Mouse (Mus musculus): Measurements from ENCODE around the gene Thada.

Gene Thada

DNA sequence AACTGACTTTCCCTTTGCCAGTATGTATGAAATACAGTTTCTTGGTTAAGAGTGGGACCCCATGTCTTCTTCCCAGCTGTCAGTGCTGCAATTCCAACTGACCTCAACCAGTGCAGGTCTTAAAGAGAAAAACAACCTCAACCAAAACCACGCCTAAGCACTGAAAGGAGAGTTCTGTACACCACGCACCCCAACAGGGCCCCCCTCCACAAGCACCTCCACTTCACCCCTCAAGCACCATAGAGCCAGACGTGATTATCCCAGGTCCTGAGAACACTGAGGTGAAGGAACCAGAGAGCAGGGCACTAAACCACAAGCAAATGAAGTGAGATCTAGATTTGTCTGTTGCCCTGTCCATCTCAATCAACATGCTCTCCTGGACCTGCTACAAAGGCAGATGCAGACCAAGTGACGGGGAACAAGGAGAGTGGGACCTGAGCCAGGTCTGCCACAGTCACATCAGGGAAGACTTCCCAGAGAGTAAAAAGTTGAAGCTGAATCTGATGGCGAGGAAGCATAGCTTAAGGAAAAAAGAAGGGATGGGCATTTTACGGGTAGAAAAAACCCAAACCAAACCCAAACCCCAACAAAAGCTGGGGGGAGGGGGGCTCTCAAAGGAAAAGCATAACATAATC, 93.5 kb downstream of the Thada start:
- in situ Hi-C loops (cut with MboI, MseI): no loop called here

DNA sequence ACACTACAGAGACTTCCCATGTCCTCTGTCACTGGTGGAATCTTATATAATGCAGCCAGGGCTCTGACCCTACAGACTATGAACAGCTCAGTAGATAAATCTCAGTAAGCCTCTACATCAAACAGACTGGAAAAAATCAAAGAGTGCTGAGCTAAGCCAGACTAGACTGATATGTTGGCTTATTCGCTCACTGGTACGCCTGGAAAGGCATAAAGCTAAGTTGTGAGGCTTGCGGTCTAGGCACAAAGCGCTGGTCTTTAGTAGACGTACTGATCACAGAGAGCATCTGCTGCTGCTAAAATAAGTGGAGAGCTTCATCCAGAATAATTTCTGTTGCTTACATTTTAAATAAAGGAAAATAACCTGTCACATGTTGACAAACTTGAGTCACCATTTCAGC, 95.6 kb downstream of the Thada start:
- in situ Hi-C loops (cut with MboI, MseI): no loop called here

- in situ Hi-C loops (cut with MboI, MseI): no loop called here
Measured at GRCm38 (mm10) chr17:84369769-84370168, 96.2 kb downstream of the Thada start.

DNA sequence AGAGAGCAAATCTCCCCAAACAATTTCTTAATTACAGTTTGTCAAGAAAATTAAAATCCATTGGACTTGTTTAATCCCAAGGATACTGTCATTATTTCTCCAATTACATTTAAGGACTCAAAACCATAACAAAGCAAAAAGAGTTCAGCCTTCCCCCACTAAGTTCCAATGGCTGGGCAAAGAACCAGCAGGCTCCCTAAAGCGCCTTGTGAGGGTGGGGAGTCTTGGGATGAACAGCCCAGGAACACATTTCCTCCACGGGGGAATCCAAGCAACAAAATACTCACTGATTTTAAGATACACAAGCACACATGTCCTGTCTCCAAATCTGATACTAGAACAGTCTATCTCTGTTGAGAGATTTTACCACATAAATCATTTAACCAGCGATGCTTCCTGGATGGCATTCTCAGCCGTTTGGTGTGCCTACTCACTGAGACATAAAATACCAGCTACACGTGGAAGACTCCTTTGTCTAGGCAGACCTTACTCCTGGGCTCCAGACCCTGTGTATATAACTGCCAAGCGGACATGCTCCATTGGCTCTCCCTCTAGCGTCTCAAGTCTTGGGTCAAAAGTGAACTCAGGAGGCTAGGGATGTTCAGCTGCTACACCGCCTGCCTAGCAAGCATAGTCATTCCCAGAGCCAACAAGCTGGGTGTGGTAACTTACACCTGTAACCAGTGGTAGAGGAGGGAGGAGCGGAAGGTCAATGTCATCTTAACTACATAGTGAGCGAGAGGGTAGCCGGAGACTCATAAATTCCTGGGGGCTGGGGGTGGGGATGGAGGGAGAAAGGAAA, 97.6 kb downstream of the Thada start:
- in situ Hi-C loops (cut with MboI, MseI): no loop called here

DNA sequence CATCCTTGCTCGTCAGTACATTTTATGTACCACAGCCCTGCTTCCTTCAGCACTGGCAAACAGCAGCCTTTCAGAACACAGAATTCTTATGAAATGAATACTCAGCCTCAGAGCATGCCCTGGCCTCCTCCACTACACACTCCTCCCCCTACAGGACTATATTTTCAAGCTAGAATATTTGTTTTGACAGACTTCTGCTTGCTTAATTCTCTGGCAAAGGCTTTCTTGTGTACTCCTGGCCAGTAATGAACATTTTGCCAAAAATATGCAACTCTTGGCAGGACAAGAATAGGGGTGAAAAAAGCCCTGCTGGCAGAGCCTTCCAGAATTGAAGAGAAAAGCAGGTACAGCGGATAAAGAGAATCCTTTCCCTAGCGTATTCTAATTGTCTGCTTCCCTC, 98.3 kb downstream of the Thada start:
- in situ Hi-C loops (cut with MboI, MseI): no loop called here

DNA sequence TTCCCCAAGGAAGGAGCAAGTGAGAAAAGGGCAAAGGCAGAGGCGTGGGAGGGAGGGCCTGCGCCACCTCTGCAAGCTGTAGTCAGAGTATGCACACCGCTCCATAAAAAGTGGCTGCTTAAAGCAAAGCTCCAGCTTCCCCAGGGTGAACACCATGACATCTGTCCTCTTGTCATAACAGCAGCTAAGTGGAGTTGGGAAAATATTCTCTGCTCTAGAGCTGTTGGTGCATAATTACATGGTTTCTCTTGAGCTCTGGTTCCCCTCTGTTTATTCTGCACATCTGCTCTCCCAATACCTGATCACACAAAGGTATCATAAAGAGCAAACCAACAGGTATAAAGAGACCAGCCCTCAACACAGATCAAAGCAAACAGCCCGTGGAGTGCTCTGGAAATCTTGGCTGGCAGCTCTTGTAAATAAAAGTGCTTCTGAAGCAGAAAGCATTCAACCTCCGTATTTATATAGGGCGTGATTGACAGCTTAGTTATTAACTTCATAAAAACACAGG, 100.2 kb downstream of the Thada start:
- in situ Hi-C loops (cut with MboI, MseI): no loop called here

DNA sequence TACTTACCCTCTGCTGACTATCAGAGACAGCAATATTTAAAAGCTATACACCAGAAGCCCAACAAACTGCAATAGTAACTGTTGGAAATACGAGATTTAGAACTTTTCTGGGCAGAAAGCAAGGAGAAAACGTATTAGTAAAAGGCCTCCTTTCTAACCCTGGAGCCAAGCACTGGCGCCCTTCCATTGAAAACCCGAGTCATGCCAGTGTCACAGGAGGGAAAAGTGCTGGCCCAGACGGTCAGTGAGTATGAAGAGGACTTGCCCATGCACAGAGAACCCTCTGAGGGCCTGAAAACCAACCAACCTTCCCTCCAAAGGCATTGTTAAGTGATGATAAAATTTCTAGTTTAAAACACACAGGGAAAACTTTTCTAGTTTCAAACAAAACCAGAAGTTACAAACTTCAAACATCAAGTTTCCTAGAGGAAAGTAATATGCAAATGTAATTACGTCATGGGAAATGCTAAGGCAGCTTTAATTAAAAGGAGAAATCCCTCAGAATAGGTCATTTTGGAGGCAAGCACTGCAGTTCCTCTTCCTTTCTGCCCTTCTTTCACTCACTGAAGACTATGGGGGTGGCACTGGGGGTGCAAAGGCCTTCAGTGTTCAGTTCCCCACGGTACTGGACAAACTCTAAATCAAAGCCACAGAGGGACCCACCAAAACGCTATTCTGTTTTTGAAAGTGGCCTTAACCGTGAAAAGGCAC, 100.8 kb downstream of the Thada start:
- in situ Hi-C loops (cut with MboI, MseI): no loop called here

DNA sequence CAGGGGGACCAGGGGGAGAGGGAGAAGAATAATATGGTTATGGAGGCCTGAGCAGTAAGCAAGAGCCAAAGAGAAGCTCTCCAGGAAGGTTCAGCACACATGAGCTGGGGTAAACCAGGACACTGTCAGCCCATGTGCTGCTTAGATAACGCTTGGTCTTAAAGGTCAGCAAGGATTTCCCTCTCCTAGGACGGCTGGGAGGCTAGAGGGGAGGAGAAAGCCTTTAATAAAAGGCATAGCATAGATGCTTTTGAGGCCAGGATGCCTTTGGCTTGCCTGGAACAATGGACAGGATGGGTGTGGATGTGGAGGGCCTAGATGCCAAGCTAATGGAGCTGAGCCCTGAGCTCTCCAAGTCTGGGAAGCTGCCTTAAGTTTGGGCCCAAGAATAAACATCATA, 102.6 kb downstream of the Thada start:
- in situ Hi-C loops (cut with MboI, MseI): no loop called here

DNA sequence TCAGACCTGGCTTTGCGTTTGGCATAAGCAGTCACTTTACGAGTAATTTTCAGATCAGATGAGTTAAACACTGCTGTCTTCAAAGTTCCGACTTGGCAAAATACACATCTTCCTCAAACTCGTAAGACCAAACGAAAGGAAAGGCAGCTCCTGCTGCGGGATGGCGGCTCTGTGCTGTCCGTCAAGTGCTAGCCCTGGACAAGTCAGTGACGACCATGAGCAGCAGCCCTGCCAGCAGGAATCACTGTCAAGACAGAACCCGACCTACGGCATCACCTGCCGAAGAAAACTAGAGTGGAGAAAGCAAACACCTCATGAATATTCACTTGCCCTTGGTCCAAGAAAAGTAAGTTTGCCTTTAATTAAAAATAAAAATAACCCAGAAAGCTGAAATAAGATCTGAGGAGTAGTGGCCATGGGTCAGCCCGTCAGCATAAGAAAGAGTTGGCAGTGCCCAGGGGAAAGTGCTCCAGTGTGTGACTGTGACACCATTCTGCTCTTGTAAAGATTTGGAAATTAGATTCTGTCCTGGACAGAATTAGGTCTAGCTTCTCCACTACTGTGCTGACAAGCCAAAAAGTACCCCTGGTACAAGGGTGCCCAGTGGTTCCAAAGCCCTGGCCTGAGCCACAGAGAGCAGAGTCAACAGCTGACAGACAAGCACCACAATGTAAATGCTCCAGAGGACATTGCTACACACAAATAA, 103.3 kb downstream of the Thada start:
- in situ Hi-C loops (cut with MboI, MseI): no loop called here

DNA sequence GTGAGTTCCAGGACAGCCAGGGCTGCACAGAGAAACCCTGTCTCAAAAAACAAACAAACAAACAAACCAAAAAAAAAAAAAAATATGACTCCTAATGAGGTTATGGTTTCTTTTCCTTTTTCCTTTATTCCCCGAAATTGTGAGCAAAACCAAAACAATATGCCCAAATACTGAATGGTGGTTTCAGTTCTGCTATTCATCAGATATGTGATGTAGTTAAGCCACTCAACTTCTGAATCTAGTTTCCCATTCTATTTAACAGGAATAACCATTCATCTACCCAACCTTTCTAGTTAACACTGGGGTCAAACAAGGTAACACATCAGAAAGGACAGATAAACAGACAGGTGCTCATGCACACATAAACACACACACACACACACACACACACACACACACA, 105.0 kb downstream of the Thada start:
- in situ Hi-C loops (cut with MboI, MseI): no loop called here

- in situ Hi-C loops (cut with MboI, MseI): loop anchor here (5.0 kb wide), 1 partner anchor 83 kb away; no protein-coding TSS in a partner anchor
Measured at GRCm38 (mm10) chr17:84359810-84360209, 106.2 kb downstream of the Thada start.

- in situ Hi-C loops (cut with MboI, MseI): loop anchor here (5.0 kb wide), 1 partner anchor 82 kb away; no protein-coding TSS in a partner anchor
Measured at GRCm38 (mm10) chr17:84358951-84359644, 106.9 kb downstream of the Thada start.

GRCm38 (mm10) chr17:84357776-84358175, 108.2 kb downstream of the Thada start:
- in situ Hi-C loops (cut with MboI, MseI): loop anchor here (5.0 kb wide), 1 partner anchor 80 kb away; no protein-coding TSS in a partner anchor

GRCm38 (mm10) chr17:84356056-84356887, 109.7 kb downstream of the Thada start:
- in situ Hi-C loops (cut with MboI, MseI): loop anchor here (5.0 kb wide), 1 partner anchor 79 kb away; no protein-coding TSS in a partner anchor

GRCm38 (mm10) chr17:84355006-84355405, 111.0 kb downstream of the Thada start:
- in situ Hi-C loops (cut with MboI, MseI): loop anchor here (5.0 kb wide), 1 partner anchor 78 kb away; no protein-coding TSS in a partner anchor

- in situ Hi-C loops (cut with MboI, MseI): no loop called here
Measured at GRCm38 (mm10) chr17:84353902-84354311, 112.1 kb downstream of the Thada start.

GRCm38 (mm10) chr17:84353224-84353901, 112.6 kb downstream of the Thada start:
- in situ Hi-C loops (cut with MboI, MseI): no loop called here

DNA sequence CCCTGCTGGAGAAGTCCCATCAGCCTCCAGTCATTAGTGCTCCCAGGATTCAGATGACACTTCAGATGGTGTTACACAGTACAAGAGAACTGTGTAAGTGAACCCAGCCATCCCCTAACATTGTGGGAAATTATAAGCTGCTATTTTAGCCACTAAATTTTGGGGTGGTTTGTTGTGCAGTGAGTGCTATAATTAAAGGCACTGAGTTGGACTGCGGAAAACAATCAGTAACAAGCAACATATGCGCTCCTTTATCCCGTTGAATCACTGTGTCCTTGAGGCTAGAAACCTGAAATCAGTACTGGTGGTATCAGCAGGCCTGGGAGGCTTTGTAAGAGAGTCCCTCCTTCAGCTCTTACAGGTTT, 113.2 kb downstream of the Thada start:
- in situ Hi-C loops (cut with MboI, MseI): no loop called here

Data from regulatory T cell (primary cell).